Mouse (Mus musculus): ENCODE measurements around the gene Klrc3.
"Not testable (repeated sequence)": the region's sequence is repeated elsewhere in the genome, so short reads cannot be mapped to it uniquely, and the experiment has no call there.

Klrc3 gene

DNA sequence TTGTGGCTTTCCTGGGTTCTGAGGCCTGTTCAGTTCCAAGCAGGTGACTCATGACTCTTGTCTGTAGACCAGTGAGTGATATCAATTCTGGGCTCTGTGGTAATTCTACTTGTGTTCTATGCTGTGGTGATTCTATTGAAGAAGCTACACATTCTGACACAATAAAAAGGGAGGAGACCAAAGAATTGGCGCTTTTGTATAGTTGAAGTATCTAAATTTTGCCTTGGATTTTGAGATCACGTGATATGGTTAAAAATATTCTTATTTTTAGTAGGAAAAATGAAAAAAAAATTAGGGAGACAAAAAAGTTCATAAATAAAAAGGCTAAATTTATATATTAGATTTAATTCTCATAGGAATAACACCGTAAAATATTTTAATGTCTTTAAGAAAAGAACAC lies at the start of gene Klrc3:
Gene Klrc3 (minus strand): TSS at position 101 of the 400 bp plus-strand sequence.
- not testable (repeated sequence) for DNase-seq (ENCODE audit: low spot score)

DNA sequence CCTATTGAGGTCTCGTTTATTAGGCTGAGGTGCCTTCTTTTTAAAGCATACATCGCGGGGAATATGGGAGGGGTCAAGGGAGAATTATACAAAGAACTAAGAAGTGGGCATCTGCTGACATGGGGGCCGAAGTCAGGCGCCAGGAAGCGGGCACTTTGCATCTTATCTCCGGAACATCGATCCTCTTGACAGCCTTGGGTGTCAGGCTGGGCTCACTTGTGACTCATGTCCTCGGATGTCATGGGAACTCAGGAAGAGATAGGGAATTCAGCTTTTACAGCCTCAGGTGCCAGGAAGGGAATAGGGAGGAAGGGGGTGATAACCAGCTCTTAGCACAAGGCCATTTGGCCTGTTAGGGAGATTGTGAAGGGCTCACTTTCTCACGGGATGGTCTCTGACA lies 48.3 kb upstream of the Klrc3 start:
- not testable (repeated sequence) for DNase-seq (ENCODE audit: low spot score)

DNA sequence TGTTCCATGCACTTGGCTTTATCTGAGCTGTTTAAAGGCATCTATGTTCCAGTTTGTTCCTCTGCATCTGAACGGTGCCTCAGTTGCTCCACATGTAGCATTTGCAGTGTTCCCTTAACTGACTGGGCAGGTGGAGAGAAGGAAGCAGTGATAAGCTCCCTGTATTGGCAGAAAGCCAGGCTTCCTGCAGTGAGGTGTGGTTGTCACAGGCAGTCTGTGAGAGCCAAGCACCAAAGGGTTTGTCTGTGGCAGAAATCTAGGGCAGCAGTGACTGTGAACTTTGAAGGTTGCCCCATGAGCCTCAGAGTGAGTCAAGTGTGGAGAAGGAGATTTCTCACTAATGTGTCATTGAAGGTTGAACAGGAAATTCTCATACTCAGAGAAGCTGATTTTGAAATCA lies 37.2 kb upstream of the Klrc3 start:
- DNase-seq (ENCODE audit: low spot score), result no peak

DNA sequence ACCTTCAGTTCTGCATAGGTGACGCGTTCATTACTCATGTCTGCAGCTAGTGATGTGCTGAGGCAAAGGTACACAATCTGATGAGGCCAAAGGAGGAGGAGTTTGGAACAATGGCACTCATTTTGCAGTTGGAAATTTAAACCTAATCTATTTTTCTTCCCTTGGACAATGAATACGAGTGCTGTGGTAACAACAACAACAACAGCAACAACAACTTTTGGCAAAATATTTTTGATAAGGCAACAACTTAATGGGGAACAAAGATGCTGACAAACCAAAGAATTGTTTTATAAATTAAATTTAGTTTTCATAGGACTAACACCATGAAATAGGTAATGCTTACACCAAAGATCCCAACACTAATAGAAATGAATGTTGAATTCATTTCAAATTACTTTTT lies 35.7 kb upstream of the Klrc3 start, which contains the start of gene Klrc1:
Gene Klrc1 (minus strand): TSS at position 101 of the 400 bp plus-strand sequence.
- no peak for DNase-seq (ENCODE audit: low spot score)

DNA sequence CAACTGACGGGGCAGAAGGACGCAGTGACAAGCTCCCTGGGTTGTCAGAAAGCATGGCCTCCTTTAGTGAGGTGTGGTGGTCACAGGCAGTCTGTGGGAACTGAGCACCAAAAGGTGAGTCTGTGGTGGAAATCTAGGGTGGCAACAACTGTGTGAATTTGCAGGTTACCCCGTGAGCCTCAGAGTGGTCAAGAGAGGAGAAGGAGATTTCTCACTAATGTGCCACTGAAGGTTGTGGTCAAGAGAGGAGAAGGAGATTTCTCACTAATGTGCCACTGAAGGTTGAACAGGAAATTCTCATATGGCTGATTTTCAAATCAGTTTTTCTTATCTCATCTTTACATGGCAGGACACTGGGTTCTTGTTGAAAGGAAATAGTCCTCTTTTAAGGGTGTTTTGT lies 18.2 kb upstream of the Klrc3 start:
- not testable (repeated sequence) for DNase-seq (ENCODE audit: low spot score)

DNA sequence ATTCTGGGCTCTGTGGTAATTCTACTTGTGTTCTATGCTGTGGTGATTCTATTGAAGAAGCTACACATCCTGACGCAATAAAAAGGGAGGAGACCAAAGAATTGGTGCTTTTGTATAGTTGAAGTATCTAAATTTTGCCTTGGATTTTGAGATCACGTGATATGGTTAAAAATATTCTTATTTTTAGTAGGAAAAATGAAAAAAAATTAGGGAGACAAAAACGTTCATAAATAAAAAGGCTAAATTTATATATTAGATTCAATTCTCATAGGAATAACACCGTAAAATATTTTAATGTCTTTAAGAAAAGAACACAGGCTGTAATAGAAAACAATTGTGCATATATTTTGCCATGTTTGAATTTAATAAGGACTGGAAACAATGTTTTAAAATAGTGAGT lies 17.5 kb upstream of the Klrc3 start, which contains the start of gene Klrc2:
Gene Klrc2 (minus strand): TSS at position 101 of the 400 bp plus-strand sequence.
- DNase-seq (ENCODE audit: low spot score), result not testable (repeated sequence)

DNA sequence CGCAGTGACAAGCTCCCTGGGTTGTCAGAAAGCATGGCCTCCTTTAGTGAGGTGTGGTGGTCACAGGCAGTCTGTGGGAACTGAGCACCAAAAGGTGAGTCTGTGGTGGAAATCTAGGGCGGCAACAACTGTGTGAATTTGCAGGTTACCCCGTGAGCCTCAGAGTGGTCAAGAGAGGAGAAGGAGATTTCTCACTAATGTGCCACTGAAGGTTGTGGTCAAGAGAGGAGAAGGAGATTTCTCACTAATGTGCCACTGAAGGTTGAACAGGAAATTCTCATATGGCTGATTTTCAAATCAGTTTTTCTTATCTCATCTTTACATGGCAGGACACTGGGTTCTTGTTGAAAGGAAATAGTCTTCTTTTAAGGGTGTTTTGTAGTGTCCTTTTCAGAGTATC lies 917 bp upstream of the Klrc3 start:
- not testable (repeated sequence) for DNase-seq (ENCODE audit: low spot score)

DNA sequence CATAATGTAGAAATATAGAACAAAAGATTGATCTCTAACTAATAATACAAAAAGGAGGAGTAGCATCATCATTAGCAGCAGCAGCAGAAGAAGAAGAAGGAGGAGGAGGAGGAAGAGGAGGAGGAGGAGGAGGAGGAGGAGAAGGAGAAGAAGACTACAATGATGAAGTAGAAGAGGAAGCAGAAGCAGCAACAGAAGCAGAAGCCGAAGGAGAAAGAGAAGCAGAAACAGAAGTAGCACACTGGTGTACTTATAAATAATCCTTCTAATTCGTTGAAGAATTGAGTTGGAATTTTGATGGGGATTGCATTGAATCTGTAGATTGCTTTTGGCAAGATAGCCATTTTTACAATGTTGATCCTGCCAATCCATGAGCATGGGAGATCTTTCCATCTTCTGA lies 12.1 kb downstream of the Klrc3 start:
- not testable (repeated sequence) for DNase-seq (ENCODE audit: low spot score)

DNA sequence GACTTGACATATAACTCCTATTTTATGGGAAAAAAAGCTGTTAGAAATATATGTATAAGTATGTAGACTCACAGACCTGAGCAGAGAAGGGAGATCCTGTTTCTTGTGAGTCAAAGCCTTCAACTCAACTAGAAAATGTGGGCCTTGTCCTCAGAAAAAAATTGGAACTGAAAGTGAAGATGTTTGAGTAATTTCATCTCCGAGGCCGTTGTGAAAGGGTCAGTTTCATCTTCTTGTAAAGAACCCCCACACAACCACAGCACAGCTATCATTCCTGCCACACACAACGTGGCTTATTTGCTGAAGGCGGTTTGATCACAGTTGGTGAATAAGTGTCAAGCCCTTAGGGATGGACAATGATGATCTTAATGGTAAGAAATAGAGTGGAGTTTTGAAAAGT lies 19.4 kb downstream of the Klrc3 start, which contains the start of gene Klrk1:
Gene Klrk1 (minus strand): TSS at position 130 of the 400 bp plus-strand sequence.
- no peak for DNase-seq (ENCODE audit: low spot score)

DNA sequence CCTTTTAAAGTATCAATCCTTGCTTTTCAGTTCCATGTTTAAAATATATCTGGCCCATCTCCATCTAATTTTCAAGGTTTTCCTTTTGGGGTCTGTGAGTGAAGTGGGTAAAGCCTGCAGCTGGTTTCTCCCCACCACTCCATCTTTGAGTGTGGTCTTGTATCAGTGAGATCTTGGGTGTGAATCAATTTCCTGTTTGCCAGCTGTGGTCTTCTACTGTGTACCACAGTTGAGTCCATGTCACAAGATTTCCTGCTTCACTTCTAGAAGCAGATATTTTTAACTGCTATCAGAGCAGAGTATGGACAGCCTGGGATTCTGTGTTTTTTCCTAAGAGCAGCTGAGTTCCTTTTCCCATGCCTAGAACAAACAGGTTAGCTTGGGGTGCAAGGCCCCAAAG lies 34.8 kb downstream of the Klrc3 start:
- no peak for DNase-seq (ENCODE audit: low spot score)

DNA sequence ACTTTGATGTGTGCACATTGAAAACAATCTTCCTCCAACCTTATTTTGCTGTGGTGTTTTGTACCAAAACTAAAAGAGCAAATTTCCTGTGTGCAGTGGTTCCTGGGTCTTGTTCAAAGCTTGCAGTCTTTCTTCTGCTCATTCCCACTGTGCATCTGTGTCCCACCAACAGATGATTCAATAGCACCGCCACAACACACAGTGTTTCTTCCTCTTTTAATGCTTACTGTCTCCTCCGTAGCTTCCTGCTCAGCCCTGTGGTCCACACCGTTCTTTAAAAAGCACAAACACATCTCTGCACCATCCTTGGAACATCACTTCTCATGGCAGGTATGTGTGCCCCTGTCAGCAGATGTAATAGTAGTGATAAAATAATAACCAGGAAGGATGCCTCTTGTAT lies 51.6 kb downstream of the Klrc3 start, which contains the start of gene Klrd1:
Gene Klrd1 (plus strand): TSS at position 275 of the 400 bp plus-strand sequence.
- no peak for DNase-seq (ENCODE audit: low spot score)

All from left cerebral cortex, adult 11 months (tissue).